Mouse (Mus musculus) midbrain, embryonic 12.5 days (tissue): ENCODE results near the gene Samm50. TPM values are rescaled to one million over a fixed set of nuclear protein-coding genes. Genes with fewer than 3 reads are reported as not detected.

Experiments used
- ATAC-seq: fragments of 200-750 bp; cut with Nextera tagmentation; 2 replicates; pipeline ENCODE4 v1.8.0; 2017; ENCODE audit warnings: low read depth, moderate TSS enrichment, moderate library complexity; ENCODE audit not compliant: low FRiP score
- H3K27ac ChIP-seq: fragments of 300-500 bp; sonication (generic); replicated peaks from 2 replicates; pipeline ENCODE4 v1.5.1; 2016; ENCODE audit warnings: mild to moderate bottlenecking
- H3K27me3 ChIP-seq: fragments of 300-500 bp; sonication (generic); 2 replicates; pipeline ENCODE4 v1.6.1; 2016; ENCODE audit warnings: mild to moderate bottlenecking
- H3K36me3 ChIP-seq: fragments of 300-500 bp; sonication (generic); 2 replicates; pipeline ENCODE4 v1.6.1; 2016
- H3K4me1 ChIP-seq: fragments of 300-500 bp; sonication (generic); 2 replicates; pipeline ENCODE4 v1.6.1; 2016
- H3K4me2 ChIP-seq: fragments of 300-500 bp; sonication (generic); replicated peaks from 2 replicates; pipeline ENCODE4 v1.6.1; 2016; ENCODE audit warnings: mild to moderate bottlenecking, moderate library complexity
- H3K4me3 ChIP-seq: fragments of 300-500 bp; sonication (generic); 2 replicates; pipeline ENCODE4 v1.5.1; 2016; ENCODE audit warnings: mild to moderate bottlenecking
- H3K9ac ChIP-seq: fragments of 300-500 bp; sonication (generic); replicated peaks from 2 replicates; pipeline ENCODE4 v1.6.1; 2016; ENCODE audit warnings: mild to moderate bottlenecking, moderate library complexity
- H3K9me3 ChIP-seq: fragments of 300-500 bp; sonication (generic); 2 replicates; pipeline ENCODE4 v1.6.1; 2016; ENCODE audit warnings: mild to moderate bottlenecking
- WGBS: fragments of 180-500 bp; shearing (Covaris S2); methylation state at CpG from one replicate; pipeline ENCODE4 v1.1.7; 2016; 5-methylcytosine and 5-hydroxymethylcytosine counted together
- polyA plus RNA-seq: library from polyadenylated mRNA; unstranded; fragments of >200 nt; fragmentation: Nextera tagmentation; extraction: Ambion mirVana; gene quantifications from 2 replicates; pipeline ENCODE4 v1.2.1, GENCODE M21; 2016

The Samm50 gene
- polyA plus RNA-seq, 1 experiment from 2014 or later: 99.4 TPM

DNA sequence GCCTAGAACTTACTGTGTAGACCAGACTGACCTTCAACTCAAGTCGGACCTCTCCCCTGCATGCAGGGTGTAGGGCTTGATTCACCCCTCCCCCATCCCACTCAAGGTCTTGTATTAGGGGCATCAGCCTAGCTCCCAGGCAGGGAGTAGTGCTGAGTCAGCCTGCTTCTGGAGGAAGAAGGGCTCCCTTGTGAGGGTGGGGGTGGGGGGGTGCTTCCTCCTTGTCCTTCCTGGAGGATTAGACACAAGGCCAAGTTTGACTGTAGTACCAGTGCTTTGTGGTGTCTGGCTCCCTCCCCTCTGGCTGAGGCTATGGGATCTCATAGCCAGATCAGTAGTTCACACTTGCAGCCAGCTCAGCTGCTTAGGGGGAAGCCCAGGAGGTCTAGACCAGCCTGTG lies 8.1 kb upstream of the Samm50 start:
- Histone ChIP-seq H3K36me3 (no peaks in the 10 kb centered on the region), H3K4me1 (peaks cover 2% of the 10 kb centered on the region; the same call in 1 of the 2 replicates), H3K9ac (no peak overlapping the region), H3K4me3 (no peak overlapping the region), H3K9me3 (no peaks in the 10 kb centered on the region), H3K4me2 (no peak overlapping the region), H3K27ac (no peak overlapping the region), H3K27me3 (peaks cover 4% of the 10 kb centered on the region)
- 39% methylated on average over 1 of the region's 1 CpGs for WGBS
- no peak for ATAC-seq

DNA sequence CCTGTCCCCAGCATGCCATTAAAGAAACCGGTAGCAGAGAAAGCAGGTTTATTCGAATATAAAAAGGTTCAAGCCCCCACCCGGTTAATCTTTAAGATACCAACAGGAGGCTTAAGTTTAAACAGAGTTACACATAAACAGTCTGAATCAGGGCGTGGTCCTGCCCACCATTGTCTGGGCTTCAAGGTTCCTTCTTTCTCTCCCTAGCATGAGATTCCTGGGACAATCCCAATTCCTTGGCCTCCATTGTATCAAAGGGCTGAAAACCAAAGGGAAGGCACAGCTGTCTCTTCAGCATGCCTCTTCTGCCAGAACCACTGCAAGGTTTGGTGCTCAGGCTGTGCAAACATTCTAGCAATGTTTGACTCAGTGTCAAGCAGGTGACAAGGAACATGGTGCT lies 5.8 kb upstream of the Samm50 start:
- no peak overlapping the region for H3K4me3 ChIP-seq
- H3K27me3 ChIP-seq: no peaks in the 10 kb centered on the region; the same call in 1 of the 2 replicates
- peaks cover 2% of the 10 kb centered on the region; the same call in 1 of the 2 replicates for H3K4me1 ChIP-seq
- no peaks in the 10 kb centered on the region for H3K36me3 ChIP-seq
- no peak overlapping the region for H3K27ac ChIP-seq
- 45% methylated on average over 4 of the region's 4 CpGs for WGBS
- no peak overlapping the region for H3K9ac ChIP-seq
- no peak for ATAC-seq
- H3K4me2 ChIP-seq: no peak overlapping the region
- no peaks in the 10 kb centered on the region for H3K9me3 ChIP-seq

DNA sequence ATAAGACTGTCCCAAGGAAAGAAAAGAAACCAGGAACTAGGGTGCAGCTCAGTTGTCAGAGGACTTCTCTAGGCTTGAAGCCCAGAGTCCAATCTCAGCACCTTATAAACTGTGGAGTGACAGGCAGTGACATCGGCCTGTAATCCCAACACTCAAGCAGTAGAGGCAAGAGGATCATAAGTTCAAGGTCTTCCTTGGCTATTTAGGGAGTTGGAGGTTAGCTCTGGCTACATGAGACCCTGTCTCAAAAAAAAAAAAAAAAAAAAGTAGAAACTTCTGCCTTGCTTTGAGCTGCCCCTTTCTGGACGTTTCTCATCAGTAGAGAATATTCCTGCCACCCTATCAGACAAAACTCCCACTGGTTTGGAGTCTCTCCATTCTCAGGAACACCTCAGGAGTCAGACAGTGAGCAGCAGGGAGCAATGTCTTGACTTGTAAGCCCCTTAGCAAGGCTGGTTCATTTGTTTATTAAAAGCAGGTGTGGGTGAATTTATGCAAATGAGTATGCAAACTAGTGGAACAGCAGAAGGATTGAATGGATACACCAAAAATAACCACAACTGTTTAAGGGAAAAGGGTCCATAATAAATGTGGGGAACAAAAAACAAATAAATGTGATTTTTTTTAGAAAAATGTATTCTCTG lies 3.0 kb upstream of the Samm50 start:
- no peak overlapping the region for H3K27ac ChIP-seq

DNA sequence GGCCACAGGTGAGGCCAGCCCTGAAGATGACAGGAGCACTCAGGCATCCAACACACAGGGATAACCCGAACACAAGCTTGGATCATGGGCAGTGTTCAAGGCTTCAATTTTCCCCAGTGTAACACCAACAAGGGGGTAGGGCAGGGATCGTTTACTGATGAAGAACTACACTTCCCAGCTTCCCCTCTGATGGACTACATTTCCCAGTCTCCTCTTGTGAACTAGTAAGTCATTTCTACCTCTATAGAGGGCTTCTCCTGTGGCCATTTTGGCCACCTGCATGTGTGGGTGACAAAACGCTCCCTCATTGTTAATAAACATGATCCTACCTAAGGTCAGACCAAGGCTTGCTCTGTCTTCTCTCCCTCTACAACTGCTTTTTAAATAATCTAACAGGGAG lies 2.2 kb upstream of the Samm50 start:
- Histone ChIP-seq H3K9ac (no peak overlapping the region), H3K4me2 (no peak overlapping the region), H3K9me3 (no peaks in the 10 kb centered on the region), H3K4me1 (peaks cover 14% of the 10 kb centered on the region), H3K27me3 (no peaks in the 10 kb centered on the region), H3K27ac (no peak overlapping the region), H3K4me3 (no peak overlapping the region), H3K36me3 (no peaks in the 10 kb centered on the region)
- ATAC-seq: no peak
- 43% methylated on average over 3 of the region's 3 CpGs for WGBS

More for the DNA sequence above, 3.0 kb upstream of the Samm50 start:
- ATAC-seq: no peak
- no peaks in the 10 kb centered on the region for H3K36me3 ChIP-seq
- peaks cover 14% of the 10 kb centered on the region for H3K4me1 ChIP-seq
- H3K9me3 ChIP-seq: no peaks in the 10 kb centered on the region
- H3K4me3 ChIP-seq: no peak overlapping the region
- WGBS: 67% methylated on average over 2 of the region's 2 CpGs
- H3K4me2 ChIP-seq: no peak overlapping the region
- H3K27me3 ChIP-seq: no peaks in the 10 kb centered on the region; the same call in 1 of the 2 replicates
- H3K9ac ChIP-seq: no peak overlapping the region

DNA sequence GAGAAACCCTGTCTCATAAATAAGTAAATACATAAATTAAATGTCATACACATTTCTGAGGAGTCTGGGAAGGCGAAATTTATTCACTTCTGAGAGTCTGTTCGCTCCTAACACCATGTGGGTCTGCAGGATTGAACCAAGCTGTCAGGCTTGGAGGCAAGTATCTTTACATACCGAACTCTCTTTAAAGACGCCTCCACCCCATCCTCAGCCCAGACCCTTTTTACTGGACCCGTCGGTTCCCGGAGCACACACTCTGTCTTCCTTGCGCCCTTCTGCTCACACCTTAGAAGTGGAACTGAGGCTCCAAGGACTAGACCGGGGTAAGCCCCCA lies 350 bp upstream of the Samm50 start:
- Histone ChIP-seq H3K4me2 (peak overlapping the region; percentile 75), H3K9me3 (no peaks in the 10 kb centered on the region), H3K36me3 (peaks cover 15% of the 10 kb centered on the region), H3K27me3 (no peaks in the 10 kb centered on the region), H3K27ac (peak overlapping the region; percentile 78), H3K9ac (peak overlapping the region; percentile 78), H3K4me1 (peaks cover 14% of the 10 kb centered on the region), H3K4me3 (peak overlapping the region; percentile 98)
- ATAC-seq: no peak
- 3% methylated on average over 9 of the region's 9 CpGs for WGBS

DNA sequence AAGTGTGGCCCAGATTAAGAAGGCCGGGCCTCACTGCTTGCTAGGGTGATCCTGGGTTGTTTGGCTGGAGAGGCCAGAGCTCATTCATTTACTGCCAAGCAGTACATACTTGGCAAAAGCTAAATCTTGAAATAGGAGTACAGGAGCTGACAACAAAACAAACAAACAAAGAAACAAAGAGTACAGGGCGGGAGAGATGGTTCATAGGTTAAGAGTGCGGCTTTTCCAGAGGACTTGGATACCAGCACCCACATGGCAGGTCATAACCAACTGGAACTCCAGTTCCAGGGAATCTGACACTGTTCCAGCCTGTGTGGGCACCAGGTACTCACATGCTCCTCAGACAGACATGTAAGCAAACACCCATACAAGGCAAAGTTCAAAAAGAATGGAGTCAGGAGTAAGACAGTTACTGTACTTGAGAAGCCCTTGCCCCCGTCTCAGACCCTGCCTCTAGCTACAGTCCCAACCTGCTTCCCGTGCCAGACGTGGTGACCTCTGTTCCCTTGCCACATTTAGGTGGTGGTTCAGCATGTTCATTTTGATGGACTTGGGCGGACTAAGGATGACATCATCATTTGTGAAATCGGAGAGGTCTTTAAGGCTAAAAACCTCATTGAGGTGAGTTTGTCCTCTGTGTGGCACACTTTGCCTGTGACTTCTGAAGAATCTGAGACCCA lies 4.6 kb downstream of the Samm50 start:
- peaks cover 65% of the 10 kb centered on the region for H3K36me3 ChIP-seq
- peaks cover 9% of the 10 kb centered on the region for H3K4me1 ChIP-seq

DNA sequence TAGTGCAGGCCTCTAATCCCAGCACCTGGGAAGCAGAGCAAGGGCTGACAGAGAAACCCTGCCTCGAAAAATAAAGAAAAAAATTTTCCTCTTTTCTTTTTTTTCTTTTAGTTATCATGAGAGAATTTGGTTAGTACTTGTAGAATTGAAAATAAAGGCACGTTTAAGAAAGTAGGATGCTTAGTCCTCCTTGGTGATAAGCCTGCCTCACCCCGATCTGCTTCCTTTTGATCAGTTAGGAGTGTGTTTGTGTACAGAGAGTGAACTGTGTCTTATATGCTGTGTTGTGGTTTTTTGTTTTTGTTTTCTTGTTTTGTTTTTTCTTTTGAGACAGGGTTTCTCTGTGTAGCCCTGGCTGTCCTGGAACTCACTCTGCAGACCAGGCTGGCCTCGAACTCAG lies 15.3 kb downstream of the Samm50 start:
- Histone ChIP-seq H3K4me3 (no peak overlapping the region), H3K27me3 (no peaks in the 10 kb centered on the region), H3K36me3 (peaks cover 88% of the 10 kb centered on the region), H3K27ac (no peak overlapping the region), H3K9me3 (no peaks in the 10 kb centered on the region), H3K4me2 (no peak overlapping the region), H3K9ac (no peak overlapping the region), H3K4me1 (0 out of 2 replicates have a peak, but pooled peaks cover under 1% of the 10 kb centered on the region)
- WGBS: 96% methylated on average over 4 of the region's 4 CpGs
- no peak for ATAC-seq

More for the DNA sequence above, 4.6 kb downstream of the Samm50 start:
- no peak overlapping the region for H3K4me2 ChIP-seq
- no peaks in the 10 kb centered on the region for H3K9me3 ChIP-seq
- H3K27ac ChIP-seq: no peak overlapping the region
- WGBS: 91% methylated on average over 8 of the region's 8 CpGs
- H3K9ac ChIP-seq: no peak overlapping the region
- ATAC-seq: no peak
- H3K27me3 ChIP-seq: no peaks in the 10 kb centered on the region
- no peak overlapping the region for H3K4me3 ChIP-seq

DNA sequence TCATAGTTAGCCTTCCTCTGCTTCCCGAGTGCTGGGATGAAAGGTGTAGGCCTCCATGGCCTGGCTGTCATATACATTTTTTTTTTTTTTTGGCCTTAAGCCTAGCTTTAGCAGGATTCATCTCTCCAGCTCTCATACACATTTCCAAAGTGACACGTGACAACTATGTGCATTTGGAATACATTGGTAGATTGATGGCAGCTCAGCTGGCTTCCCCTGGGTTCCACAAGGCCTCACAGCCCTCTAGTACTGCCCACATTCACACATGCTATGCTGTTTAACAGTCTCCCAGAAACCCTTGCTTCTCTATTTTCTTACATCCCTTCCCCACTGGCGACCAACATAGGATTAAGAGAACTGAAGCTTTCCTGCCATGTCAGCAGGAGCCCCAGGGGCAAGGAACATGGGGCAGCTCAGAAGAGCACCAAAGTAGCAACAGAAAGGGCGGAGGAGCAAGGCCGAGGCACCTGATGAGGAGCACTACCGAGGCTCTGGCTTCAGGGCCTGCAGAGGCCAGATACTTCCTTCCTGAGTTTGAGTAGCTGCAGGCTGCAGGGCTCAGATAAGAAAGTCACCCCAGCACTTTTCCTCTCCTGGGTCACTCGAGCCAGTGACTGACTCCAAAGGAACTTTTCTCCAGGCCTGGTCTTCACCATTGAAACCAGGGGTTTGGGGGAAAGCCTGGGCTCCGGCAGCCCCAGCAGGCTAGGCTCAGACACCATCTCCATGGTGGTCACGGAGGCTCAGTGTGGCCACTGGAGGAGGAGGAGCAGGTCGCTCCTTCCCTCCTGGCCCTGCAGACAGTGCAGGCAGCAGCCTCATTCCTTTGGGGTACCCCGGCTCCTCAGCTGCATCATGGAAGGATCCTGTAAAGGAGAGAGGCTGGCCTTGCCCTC lies 17.7 kb downstream of the Samm50 start:
- no peaks in the 10 kb centered on the region for H3K27me3 ChIP-seq
- 88% methylated on average over 11 of the region's 11 CpGs for WGBS
- no peak for ATAC-seq
- H3K9ac ChIP-seq: no peak overlapping the region
- 0 out of 2 replicates have a peak, but pooled peaks cover 8% of the 10 kb centered on the region for H3K4me1 ChIP-seq
- H3K27ac ChIP-seq: no peak overlapping the region
- peaks cover 77% of the 10 kb centered on the region for H3K36me3 ChIP-seq
- H3K4me3 ChIP-seq: no peak overlapping the region
- no peaks in the 10 kb centered on the region for H3K9me3 ChIP-seq
- no peak overlapping the region for H3K4me2 ChIP-seq

DNA sequence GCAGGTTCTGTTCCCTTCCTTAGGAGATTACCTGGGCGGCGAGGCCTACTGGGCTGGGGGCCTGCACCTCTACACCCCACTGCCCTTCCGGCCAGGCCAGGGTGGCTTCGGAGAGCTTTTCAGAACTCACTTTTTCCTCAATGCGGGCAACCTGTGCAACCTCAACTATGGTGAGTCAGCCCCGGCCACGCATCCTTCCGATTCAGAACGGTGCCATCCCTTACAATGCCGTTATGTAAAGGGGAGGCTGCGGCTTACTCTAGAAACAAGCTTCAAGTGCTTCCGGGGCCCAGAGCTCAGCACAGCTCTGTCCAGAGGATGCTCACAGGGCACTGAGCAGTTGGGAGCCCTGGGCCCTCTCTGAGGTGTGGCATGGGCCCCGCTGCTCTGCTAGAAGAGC lies 18.4 kb downstream of the Samm50 start:
- H3K36me3 ChIP-seq: peaks cover 73% of the 10 kb centered on the region
- no peak overlapping the region for H3K9ac ChIP-seq
- H3K9me3 ChIP-seq: no peaks in the 10 kb centered on the region
- H3K27me3 ChIP-seq: no peaks in the 10 kb centered on the region
- no peak overlapping the region for H3K4me3 ChIP-seq
- 0 out of 2 replicates have a peak, but pooled peaks cover 8% of the 10 kb centered on the region for H3K4me1 ChIP-seq
- WGBS: 94% methylated on average over 13 of the region's 13 CpGs
- H3K27ac ChIP-seq: no peak overlapping the region
- H3K4me2 ChIP-seq: no peak overlapping the region
- no peak for ATAC-seq

DNA sequence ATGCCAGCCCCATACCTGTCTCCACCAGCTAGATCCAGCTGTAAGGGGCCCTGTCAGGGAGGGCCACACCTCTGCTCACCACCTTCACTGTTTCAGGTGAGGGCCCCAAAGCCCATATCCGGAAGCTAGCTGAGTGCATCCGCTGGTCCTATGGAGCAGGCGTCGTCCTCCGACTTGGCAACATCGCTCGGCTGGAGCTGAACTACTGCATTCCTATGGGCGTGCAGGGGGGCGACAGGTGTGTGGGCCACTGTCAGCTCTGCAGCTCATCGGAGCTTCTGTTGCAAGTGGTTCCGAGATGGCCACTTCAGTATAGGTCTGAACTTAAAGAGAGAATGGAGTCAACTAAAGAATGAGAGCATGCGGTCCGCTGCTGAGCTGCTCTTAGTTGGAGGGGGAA lies 18.9 kb downstream of the Samm50 start:
- Histone ChIP-seq H3K36me3 (peaks cover 68% of the 10 kb centered on the region), H3K27me3 (no peaks in the 10 kb centered on the region), H3K4me1 (0 out of 2 replicates have a peak, but pooled peaks cover 11% of the 10 kb centered on the region), H3K9me3 (no peaks in the 10 kb centered on the region), H3K27ac (no peak overlapping the region), H3K4me3 (no peak overlapping the region), H3K4me2 (no peak overlapping the region), H3K9ac (no peak overlapping the region)
- ATAC-seq: no peak
- WGBS: 95% methylated on average over 13 of the region's 13 CpGs

DNA sequence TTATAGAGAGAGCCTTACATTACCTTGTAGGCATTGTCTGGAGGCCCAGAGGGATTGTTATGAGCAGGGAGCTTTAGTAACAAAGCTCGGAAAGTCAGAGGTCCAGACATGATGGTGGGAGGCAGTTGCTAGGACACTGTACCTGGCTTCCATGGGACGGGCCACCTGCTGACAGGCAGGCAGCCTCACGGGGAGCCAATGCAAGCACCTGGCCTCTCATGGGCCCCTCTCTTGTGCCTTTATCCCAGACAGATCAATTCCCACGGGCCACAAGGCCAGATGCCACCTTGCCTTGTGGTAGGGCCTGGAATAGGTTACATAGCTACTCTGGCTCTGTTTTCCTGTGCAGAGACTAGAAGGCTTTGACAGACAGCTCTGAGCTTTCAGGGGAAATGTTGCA lies 19.5 kb downstream of the Samm50 start:
- Histone ChIP-seq H3K9ac (no peak overlapping the region), H3K9me3 (no peaks in the 10 kb centered on the region), H3K4me3 (no peak overlapping the region), H3K27me3 (no peaks in the 10 kb centered on the region), H3K4me2 (no peak overlapping the region), H3K27ac (no peak overlapping the region), H3K4me1 (peaks cover 16% of the 10 kb centered on the region), H3K36me3 (peaks cover 62% of the 10 kb centered on the region)
- peak; percentile 28; the same call in 1 of the 2 replicates for ATAC-seq
- WGBS: 76% methylated on average over 4 of the region's 4 CpGs
